Mouse (Mus musculus) cerebellum, postnatal 10 days (tissue): Measurements from ENCODE around the gene Trim80.

Experiments used
- DNase-seq, 2 experiments: peaks; one replicate each; pipeline ENCODE4 v3.0.0; 2021; ENCODE audit warnings: mixed read lengths in 2 of 2

Gene Trim80

DNA sequence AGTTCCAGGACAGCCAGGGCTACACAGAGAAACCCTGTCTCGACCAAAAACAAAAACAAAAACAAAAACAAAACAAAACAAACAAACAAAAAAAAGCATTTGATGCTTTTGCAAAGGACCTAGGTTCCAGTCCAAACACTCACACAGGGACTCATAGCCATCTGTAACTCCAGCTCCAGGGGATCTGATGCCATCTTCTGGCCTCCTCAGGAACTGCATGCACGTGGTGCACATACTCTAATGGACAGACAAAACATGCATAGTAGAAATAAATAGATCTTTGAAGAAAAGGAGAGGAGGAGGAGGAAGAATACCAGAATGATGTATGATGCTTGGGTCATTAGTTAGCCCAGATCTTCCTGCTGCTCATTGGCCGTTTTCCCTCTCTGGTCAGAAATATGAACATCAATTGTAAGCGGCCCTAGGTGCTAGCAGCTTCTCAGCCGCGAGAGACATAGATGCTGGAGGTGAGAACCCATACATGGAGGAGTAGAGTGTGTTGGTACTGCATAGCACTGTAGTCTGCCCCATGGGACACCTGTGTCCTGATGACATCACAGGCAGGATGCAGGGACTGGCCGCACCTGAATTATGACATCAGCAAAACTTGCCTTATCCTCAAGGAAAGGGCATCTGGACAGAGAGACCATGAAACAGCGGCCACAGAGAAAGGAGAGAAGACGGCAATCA, at the start of gene Trim80:
Trim80 (plus strand) TSS at position 640 of the 690 bp plus-strand sequence.
- no peak for DNase-seq

DNA sequence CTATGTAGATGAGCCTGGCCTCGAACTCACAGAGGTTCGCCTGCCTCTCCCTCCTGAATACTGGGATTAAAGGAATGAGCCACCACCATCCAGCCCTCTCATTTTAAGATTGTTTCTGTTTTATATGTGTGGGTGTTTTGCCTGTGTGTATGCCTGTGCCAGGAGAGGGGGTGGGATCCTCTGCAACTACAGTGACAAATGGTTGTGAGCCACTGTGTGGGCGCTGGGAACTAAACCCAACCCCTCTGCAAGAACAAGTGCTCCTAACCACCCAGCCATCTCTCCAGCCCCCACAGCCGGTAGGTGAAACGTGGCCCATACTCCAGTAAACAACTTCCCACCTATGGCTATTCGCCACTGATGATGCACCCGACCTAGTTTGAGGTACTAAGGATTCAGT, 49.0 kb upstream of the Trim80 start:
- DNase-seq: no peak

DNA sequence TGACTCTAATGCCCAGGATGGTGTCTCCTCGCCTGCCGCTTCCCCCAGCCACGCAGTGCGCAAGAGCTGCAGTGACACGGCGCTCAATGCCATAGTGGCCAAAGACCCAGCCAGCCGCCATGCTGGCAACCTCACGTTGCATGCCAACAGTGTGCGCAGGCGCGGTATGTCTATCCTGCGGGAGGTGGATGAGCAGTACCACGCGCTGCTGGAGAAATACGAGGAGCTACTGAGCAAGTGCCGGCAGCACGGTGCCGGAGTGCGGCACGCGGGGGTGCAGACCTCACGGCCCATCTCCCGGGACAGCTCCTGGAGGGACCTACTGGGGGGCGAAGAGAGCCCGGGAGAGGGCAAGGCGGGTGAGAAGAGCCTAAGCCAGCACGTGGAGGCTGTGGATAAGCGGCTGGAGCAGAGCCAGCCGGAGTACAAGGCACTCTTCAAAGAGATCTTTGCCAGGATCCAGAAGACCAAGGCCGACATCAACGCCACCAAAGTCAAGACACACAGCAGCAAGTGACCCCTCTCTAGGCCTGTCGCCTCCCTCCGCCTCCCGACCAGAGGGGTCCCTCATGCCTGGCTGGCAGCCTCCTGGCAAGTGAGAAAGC, 46.5 kb upstream of the Trim80 start:
- DNase-seq: peak; percentile 82 to 85

DNA sequence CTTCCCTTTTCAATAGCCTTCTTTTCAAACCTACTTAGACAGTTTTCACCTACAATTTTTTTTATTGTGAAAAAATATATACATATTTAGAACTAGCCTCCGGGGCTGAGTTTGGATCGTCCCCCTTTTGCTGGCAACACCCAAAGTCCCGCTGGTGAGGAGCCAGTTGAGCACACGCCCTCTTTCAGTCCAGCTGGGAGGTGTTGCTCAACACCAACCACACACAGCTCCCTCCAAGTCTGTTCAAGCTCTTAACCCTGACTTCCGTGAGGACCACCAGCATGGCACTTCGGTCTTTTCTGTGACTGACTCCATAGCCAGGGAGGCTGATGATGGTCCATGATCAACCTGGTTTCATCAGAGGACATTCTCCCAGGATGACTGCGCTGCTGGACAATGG, 42.3 kb upstream of the Trim80 start:
- DNase-seq: no peak

DNA sequence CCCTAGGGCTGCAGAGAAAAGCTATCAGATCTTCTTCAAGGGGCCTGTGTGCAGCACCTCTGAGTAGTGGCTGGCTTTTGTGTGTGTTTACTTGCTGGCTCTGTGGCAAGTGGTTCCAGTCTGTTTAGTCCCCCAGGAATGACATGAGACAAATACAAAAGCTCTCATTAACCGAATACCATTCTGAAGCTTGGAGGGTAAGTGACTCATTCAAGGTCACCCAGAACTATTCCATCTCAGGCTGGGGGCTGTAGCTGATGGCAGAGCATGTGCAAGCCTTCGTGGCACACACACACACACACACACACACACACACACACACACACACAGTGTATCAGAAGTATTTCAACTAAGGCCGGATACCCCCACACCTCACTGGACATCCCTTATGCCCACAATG, 40.2 kb upstream of the Trim80 start:
- peak in 1 of 2 experiments; percentile 38 for DNase-seq

DNA sequence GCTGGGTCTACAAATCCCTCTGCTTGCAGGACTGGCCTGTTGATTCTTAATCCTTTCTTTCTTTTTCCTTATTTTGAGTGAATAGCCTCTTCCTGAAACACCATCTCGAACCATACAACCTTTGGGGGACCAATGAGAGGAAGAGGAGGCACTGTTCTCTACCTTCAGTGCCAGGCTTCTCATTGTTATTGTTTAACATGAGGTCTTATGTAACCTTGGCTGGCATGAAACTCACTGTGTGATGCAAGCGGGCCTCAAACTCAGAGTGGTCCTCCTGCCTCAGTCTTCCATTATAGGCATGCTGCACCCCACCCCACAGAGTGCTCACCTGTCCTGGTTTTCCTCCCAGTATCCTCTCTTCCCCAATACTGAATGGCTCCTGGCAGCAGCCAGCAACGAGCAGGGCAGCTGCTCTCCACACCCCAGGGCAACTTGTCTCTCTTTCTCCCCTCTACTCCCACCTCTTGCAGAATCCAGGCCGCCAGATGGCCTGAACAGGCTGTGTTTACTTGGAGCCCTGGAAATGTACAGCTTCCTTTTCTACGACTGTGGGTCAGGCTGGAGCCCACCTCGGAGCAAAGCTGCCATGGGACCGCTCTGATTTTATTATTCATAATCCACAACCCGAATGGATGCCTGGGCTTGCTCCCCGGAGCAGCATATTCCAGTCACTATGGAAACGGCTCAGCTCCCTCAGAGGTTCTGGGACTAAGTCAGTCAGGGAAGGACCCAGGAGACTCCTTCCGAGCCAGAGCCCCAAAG, 39.5 kb upstream of the Trim80 start:
- DNase-seq: peak; percentile 85 to 86

DNA sequence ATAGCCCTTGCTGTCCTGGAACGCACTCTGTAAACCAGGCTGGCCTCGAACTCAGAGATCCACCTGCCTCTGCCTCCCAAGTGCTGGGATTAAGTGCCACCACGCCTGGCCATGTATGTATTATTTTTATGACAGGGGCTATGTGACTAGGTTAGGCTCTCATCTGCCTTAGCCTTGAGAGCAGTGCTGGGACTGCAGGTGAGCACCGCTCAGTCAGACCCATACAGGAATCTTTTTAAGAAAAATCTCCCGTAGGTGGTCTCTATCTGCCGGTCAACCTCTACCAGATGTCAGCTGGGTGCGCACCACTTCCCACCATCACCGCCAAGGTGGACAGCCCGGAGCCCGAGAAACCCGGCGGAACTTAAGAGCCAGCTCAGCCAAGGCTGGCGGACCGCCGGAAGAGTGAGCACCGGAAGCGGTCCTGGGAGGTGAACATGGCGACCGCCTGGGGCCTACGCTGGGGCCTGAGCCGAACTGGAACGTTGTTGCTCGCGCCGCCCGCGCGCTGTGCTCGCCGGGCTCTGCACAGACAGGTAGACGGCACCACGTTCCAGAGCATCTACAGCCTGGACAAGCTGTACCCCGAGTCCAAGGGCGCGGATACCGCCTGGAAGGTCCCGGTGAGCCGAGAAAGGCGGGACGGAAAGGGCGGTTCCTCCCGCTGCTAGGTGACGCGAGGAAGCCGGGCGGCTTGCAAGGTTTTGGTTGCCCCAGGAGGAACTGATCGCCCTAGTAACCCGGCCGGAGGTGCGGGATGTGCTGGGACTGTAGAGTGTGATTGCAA, 36.8 kb upstream of the Trim80 start, which contains the start of gene Mrpl58:
Mrpl58 (plus strand) TSS at position 415 of the 787 bp plus-strand sequence.
- peak; percentile 94 to 95 for DNase-seq

DNA sequence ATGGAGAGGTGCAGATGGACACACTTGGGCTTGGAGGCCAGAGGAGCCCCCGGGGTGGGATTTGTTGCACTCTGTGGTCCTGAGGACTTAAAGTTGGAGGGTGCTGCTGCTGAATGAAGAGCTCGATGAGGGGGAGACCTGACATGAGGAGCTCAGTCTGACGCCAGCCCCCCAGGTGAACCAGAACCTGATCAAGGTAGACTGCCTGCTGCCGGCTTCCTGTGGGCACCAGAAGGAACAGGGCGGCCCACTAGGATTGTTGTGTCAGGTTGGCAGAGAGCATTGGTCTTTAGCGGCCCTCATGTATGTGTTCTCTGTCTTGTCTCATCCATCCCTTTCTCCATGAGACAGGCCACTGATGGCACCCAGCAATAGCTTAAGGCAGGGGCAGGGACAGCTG, 34.6 kb upstream of the Trim80 start:
- DNase-seq: no peak

DNA sequence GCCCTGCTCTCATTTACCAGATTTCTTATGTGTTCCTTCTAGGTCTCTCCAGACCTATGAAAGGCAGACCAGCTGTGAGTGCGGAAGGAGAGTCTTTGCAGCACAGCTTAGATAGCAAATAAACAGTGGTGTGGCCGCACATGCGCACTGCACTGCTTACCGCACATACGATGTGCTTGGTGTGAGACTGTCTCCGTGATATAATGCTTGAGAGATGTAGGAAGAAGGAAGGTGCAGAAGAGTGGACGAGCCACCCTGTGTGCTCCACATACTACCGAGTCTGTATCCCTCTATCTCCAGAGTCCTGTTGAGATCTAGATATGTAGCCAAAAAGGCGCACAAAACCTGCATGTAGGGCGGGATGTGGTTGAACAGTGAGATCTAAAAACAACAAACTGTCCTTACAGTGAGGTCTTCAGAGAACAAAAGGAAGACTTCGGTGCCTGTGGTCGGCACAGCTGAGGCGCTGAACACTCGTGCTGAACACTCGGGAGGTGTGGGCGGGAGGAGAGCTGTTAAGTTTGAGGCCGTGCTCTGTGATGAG, 33.4 kb upstream of the Trim80 start:
- DNase-seq: no peak

DNA sequence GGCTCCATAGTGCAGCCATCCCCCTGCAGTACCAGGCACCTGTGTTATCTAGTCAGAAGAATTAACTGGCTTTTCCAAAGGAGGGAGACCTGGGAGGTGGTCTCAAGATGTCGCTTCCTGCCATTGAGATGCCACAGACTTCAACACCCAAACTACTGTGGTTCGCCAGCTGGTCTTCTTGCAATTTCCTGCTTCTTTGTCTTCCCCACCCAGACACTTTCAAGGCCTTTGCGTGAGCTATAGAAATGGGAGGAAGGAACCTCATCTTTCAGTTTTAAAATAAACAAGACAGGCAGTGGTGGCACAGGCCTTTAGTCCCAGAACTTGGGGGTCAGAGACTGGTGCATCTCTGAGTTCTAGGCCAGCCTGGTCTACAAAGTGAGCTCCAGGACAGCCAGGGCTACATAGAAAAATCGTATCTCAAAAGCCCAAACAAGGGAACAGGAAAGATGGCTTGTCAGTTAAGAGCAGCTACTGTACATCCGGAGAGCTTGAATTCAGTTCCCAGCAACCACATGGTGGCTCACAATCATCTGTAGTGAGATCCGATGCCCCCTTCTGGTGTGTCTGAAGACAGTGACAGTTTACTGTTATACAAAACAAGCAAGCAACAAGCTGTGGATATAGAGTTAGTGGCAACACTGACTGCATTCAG, 32.0 kb upstream of the Trim80 start:
- no peak for DNase-seq

DNA sequence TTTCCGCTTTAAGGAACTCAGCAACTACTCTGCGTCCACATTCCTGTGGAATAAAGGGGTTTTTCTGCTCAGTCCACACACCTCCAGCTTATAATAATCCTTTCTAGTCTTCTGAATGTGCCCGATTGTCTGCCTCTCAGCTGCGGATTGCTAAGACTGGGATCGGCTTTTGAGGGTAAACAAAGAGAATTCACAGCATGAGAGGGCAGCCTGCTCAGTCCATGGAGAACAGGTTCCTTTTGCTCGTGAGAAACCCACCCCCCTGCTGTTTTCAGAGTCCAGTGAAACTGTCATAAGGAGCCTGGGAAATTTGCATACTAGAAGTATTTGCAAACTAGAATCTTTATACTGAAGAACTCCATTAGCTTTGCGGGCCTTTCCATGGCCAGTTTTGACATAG, 30.8 kb upstream of the Trim80 start:
- no peak for DNase-seq

DNA sequence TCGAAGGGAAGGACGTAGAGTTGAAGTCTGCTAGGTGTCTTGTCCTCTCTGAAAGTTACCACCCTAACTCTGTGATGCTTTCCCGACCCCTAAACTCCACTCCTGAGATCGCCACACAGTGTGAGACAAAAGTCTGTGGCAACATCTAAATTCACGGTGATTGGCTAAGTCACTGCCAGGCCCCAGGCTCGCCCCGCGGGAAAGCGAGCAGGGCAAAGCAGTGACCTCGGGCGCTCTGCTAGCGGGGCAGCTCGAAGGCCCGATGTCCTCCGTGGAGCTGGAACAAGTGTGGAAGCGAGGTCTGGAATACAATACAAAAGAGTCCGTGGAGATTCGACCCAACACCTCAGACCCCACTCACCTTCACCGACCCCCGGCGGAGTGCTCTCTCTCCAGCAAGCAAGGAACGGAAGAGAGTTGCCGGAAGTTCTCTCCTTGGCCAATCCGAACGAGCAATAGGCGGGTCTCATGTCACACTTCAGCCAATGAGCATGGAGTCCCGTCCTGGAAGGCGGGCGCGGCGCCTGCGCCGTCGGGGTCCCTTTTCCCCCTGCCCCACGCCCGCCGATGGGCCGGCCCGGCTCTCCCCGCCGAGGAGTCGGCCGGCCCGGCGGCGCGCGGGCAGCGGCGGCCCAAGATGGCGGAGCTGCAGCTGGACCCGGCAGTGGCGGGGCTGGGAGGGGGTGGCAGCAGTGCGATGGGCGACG, 20.7 kb upstream of the Trim80 start, which contains the start of the genes Atp5h and Kctd2:
Atp5h (minus strand) TSS at position 432 of the 707 bp plus-strand sequence.
Kctd2 (plus strand) TSS at position 598 of the 707 bp plus-strand sequence.
- DNase-seq: peak; percentile 98

DNA sequence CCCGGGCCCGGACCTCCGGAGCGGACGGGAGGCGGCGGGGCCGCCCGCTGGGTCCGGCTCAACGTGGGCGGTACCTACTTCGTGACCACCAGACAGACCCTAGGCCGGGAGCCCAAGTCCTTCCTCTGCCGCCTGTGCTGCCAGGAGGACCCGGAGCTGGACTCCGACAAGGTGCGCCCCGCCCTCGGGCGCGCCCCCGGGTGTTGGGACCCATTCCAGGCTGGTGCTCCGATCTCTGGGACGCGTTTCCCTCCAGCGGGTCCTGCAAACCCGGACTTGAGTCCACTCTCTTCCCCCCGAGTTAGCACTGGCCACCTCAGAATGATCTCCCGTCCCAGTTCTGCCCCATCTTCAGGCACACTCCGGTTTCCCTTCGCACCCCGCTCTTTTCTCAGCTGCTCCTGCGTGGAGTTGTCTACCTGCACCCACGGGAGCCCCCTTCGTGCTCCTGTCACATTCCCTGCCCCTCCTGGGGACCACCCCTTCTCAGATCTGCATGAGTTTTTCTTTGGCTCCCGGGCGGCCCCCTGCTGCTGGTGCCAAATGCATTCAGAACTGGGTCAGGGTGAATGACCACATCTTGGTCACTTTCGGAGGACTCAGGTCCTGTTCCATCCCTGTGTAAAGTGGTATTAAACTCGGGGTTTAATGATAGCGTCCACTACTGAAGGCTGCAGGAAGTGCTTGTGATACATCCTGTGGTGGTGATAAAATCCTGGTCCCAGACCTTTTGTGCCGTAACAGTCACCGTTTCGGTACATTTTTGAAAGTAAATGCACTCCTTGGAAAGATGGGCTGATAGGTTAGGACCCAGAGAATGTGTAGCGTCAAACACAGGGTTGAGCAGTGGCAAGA, 19.8 kb upstream of the Trim80 start:
- peak; percentile 86 for DNase-seq

DNA sequence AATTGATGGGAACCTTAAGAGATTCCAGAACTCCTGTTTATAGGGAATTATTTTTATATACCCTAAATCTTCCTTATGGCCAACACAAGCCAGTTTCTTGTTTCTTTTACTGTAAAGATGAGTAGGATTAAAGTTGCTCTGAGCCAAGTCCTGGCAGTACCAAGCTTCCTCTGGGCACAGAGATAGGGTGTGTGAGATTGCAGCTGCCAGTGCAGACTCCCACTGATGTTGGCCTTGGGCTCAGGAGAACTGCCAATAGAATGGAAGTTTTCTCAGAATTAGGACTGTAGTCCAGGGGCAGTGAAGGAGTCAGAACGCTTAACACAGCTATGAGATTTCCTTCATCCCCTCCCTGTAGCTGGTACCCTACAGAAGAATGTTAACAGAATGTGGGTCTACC, 19.0 kb upstream of the Trim80 start:
- peak; percentile 65 to 66 for DNase-seq

DNA sequence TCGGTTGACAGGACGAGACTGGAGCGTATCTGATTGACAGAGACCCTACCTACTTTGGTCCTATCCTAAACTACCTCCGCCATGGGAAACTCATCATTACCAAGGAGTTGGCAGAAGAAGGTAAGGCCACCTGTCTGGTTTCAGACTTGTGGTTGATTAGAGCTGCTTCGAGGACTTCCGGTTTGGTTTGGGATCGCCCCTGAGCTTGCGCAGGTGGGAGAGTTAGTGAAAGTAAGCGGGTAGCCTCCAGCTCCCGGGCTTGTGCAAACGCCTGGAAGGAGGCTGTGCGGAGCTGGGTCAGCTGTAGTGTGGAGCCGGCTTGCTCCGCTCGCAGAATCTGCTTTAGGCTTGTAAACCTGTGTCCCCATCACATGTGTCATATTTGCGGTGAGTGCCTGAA, 18.4 kb upstream of the Trim80 start:
- no peak for DNase-seq

DNA sequence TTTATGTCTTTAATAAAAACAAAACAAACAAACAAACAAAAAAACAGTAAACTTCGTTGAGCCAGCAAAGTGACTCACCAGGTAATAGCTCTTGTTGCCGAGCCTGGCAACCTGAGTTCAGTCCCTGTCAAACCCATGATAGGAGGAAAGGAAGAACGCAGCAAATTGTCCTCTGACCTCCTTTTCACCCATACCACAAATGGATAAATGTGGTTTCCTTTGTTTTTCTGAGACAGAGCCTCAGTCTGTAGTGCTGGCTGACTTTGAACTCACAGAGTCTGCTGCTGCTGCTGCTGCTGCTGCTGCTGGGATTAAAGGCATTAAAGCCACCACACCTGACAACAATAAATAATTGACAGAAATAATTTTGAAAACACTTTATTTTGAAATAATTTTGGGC, 17.3 kb upstream of the Trim80 start:
- DNase-seq: no peak

DNA sequence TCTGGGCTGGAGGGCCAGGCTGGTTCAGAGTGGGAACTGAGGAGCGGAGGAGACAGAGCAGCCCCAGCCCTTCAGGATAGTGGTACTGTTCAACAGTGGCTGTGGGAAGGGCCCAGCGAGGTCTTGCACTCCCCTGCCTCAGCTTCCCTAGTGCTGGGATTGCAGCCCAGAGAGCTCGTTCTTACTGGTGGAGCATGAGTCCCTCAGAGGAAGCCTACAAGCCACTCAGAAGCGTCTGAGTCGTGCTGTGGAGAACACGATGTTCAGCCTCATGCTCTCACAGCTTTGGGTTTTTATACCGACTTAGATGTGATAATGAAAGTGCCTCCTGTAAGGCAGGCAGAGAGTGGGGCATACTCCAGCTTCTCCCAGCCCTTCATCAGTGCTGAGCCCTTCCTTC, 15.7 kb upstream of the Trim80 start:
- no peak for DNase-seq

DNA sequence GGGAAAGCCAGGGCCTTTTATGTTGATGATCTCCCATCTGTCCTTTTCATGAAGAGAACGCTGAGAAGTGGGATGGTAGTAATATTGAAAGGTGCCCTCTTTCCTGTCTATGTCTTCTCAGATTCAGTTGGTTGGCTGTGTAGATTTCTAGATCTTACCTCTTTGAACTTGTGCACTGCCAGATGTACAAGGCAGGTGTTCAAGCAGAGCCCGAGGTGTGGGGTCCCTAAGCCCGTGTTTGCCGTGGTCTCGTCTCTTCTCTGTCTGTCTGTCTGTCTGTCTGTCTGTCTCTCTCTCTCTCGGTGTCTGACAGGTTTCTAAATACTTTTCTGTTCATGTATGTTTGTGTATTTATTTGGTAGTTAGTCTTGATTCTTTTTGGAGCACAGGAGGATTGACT, 14.7 kb upstream of the Trim80 start:
- no peak for DNase-seq

DNA sequence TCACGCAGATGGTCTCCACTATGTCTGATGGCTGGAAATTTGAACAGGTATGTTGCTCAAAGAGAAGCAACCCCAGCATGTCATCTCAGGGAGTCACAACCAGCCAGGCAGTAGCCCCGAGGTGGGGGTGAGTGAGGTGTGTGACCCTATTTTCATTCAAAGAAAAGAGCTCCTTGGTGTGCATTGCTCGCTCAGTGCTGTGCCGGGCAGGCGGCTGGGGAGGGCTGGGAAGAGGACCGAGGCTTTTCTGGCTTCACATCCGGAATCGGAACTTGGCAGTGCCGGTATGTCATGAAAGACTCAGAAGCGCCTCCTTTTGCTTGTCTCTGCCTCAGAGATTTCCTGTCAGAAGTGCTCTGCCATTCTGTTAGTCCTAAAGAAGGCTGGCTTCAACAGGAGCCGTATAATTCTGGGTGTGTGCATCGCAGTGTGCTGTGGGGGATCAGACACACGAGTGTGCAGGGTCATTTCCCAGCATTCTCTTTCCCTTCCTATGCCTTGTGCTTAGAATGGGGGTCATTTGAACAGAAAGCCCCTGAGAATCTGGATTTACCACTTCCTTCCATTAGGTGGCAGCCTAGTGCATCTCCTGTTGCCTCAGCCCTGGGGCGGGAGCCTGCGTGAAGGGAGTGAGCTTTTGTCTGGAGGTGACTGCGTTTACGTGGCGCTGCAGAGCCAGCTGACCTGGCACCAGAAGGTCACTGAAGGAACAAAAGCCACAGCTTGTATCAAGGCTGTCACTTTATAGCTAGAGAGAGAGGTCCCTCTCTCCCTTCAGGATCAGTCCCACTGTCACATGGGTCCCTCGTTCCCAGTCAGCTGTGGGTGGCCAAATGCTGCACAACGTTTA, 12.6 kb upstream of the Trim80 start:
- DNase-seq: peak; percentile 88 to 90
